Mouse (Mus musculus): ENCODE data around the gene Ubac2. TPM values are rescaled to one million over a fixed set of nuclear protein-coding genes. Genes with fewer than 3 reads are reported as not detected.

Gene Ubac2
- polyA plus RNA-seq, 1 experiment from 2014 or later, result 43.8 TPM

GRCm38 (mm10) chr14:121954129-121954528 is 75.7 kb downstream of the Ubac2 start:
- Histone ChIP-seq H3K4me1 (replicated peaks; ENCODE audit: control insufficient read depth, insufficient read depth, low read length) (peaks cover 9% of the 10 kb centered on the region), H3K9ac (ENCODE audit: low read depth, low read length) (no peak overlapping the region), H3K4me3 (ENCODE audit: low read depth, low read length) (no peak overlapping the region), H3K36me3 (ENCODE audit: control insufficient read depth, insufficient read depth, low read length) (no peaks in the 10 kb centered on the region), H3K27ac (ENCODE audit: low read depth, low read length) (no peak overlapping the region), H3K9me3 (ENCODE audit: control insufficient read depth, low read length) (no peaks in the 10 kb centered on the region), H3K4me2 (no peak overlapping the region), H3K27me3 (replicated peaks; ENCODE audit: control insufficient read depth, insufficient read depth, low read length) (no peaks in the 10 kb centered on the region)
- DNase-seq (ENCODE audit: low spot score) (no peak), ATAC-seq (replicated peaks; ENCODE audit: low FRiP score) (no peak)
- WGBS, result 92% methylated on average over 11 of the region's 11 CpGs

- WGBS, result 98% methylated on average over 12 of the region's 12 CpGs
- no peaks in the 10 kb centered on the region for H3K9me3 ChIP-seq (ENCODE audit: control insufficient read depth, low read length)
- H3K9ac ChIP-seq (ENCODE audit: low read depth, low read length), result no peak overlapping the region
- no peak for DNase-seq (ENCODE audit: low spot score)
- H3K27ac ChIP-seq (ENCODE audit: low read depth, low read length), result no peak overlapping the region
- H3K27me3 ChIP-seq (replicated peaks; ENCODE audit: control insufficient read depth, insufficient read depth, low read length), result no peaks in the 10 kb centered on the region
- no peak overlapping the region for H3K4me2 ChIP-seq
- no peak for ATAC-seq (replicated peaks; ENCODE audit: low FRiP score)
- peaks cover 9% of the 10 kb centered on the region for H3K4me1 ChIP-seq (replicated peaks; ENCODE audit: control insufficient read depth, insufficient read depth, low read length)
- H3K36me3 ChIP-seq (ENCODE audit: control insufficient read depth, insufficient read depth, low read length), result no peaks in the 10 kb centered on the region
- no peak overlapping the region for H3K4me3 ChIP-seq (ENCODE audit: low read depth, low read length)
Observed at GRCm38 (mm10) chr14:121954608-121955007, 76.2 kb downstream of the Ubac2 start.

GRCm38 (mm10) chr14:121955176-121955795 is 76.9 kb downstream of the Ubac2 start:
- ATAC-seq (replicated peaks; ENCODE audit: low FRiP score) (no peak), DNase-seq (ENCODE audit: low spot score) (no peak)
- Histone ChIP-seq H3K4me1 (replicated peaks; ENCODE audit: control insufficient read depth, insufficient read depth, low read length) (peaks cover 9% of the 10 kb centered on the region), H3K27ac (ENCODE audit: low read depth, low read length) (no peak overlapping the region), H3K4me2 (no peak overlapping the region), H3K36me3 (ENCODE audit: control insufficient read depth, insufficient read depth, low read length) (no peaks in the 10 kb centered on the region), H3K4me3 (ENCODE audit: low read depth, low read length) (no peak overlapping the region), H3K9ac (ENCODE audit: low read depth, low read length) (no peak overlapping the region), H3K27me3 (replicated peaks; ENCODE audit: control insufficient read depth, insufficient read depth, low read length) (no peaks in the 10 kb centered on the region), H3K9me3 (ENCODE audit: control insufficient read depth, low read length) (no peaks in the 10 kb centered on the region)
- 83% methylated on average over 5 of the region's 5 CpGs for WGBS

GRCm38 (mm10) chr14:121956291-121956690 is 77.9 kb downstream of the Ubac2 start:
- 66% methylated on average over 5 of the region's 5 CpGs for WGBS
- no peaks in the 10 kb centered on the region for H3K9me3 ChIP-seq (ENCODE audit: control insufficient read depth, low read length)
- H3K36me3 ChIP-seq (ENCODE audit: control insufficient read depth, insufficient read depth, low read length), result no peaks in the 10 kb centered on the region
- H3K27ac ChIP-seq (ENCODE audit: low read depth, low read length), result no peak overlapping the region
- H3K4me2 ChIP-seq, result no peak overlapping the region
- H3K9ac ChIP-seq (ENCODE audit: low read depth, low read length), result 0 out of 2 replicates have a peak overlapping the region, but pooled peaks have one; percentile 3
- H3K4me3 ChIP-seq (ENCODE audit: low read depth, low read length), result no peak overlapping the region
- DNase-seq (ENCODE audit: low spot score) (no peak), ATAC-seq (replicated peaks; ENCODE audit: low FRiP score) (no peak)
- H3K4me1 ChIP-seq (replicated peaks; ENCODE audit: control insufficient read depth, insufficient read depth, low read length), result peaks cover 17% of the 10 kb centered on the region
- H3K27me3 ChIP-seq (replicated peaks; ENCODE audit: control insufficient read depth, insufficient read depth, low read length), result no peaks in the 10 kb centered on the region

- ATAC-seq (replicated peaks; ENCODE audit: low FRiP score), result peak; percentile 63
- no peaks in the 10 kb centered on the region for H3K36me3 ChIP-seq (ENCODE audit: control insufficient read depth, insufficient read depth, low read length)
- no peak overlapping the region for H3K4me2 ChIP-seq
- DNase-seq (ENCODE audit: low spot score), result no peak
- no peak overlapping the region for H3K9ac ChIP-seq (ENCODE audit: low read depth, low read length)
- peaks cover 19% of the 10 kb centered on the region for H3K4me1 ChIP-seq (replicated peaks; ENCODE audit: control insufficient read depth, insufficient read depth, low read length)
- 68% methylated on average over 10 of the region's 10 CpGs for WGBS
- no peak overlapping the region for H3K4me3 ChIP-seq (ENCODE audit: low read depth, low read length)
- H3K27ac ChIP-seq (ENCODE audit: low read depth, low read length), result no peak overlapping the region
- no peaks in the 10 kb centered on the region for H3K9me3 ChIP-seq (ENCODE audit: control insufficient read depth, low read length)
- H3K27me3 ChIP-seq (replicated peaks; ENCODE audit: control insufficient read depth, insufficient read depth, low read length), result no peaks in the 10 kb centered on the region
Observed at GRCm38 (mm10) chr14:121957176-121957871, 78.9 kb downstream of the Ubac2 start.

GRCm38 (mm10) chr14:121958041-121958750 is 79.8 kb downstream of the Ubac2 start:
- 78% methylated on average over 3 of the region's 3 CpGs for WGBS

GRCm38 (mm10) chr14:121958751-121959537 is 80.5 kb downstream of the Ubac2 start:
- no peak overlapping the region for H3K4me3 ChIP-seq (ENCODE audit: low read depth, low read length)
- no peaks in the 10 kb centered on the region for H3K9me3 ChIP-seq (ENCODE audit: control insufficient read depth, low read length)
- H3K4me2 ChIP-seq, result no peak overlapping the region
- 61% methylated on average over 10 of the region's 10 CpGs for WGBS
- no peak overlapping the region for H3K9ac ChIP-seq (ENCODE audit: low read depth, low read length)
- H3K27ac ChIP-seq (ENCODE audit: low read depth, low read length), result no peak overlapping the region
- no peaks in the 10 kb centered on the region for H3K36me3 ChIP-seq (ENCODE audit: control insufficient read depth, insufficient read depth, low read length)
- H3K4me1 ChIP-seq (replicated peaks; ENCODE audit: control insufficient read depth, insufficient read depth, low read length), result peaks cover 28% of the 10 kb centered on the region
- H3K27me3 ChIP-seq (replicated peaks; ENCODE audit: control insufficient read depth, insufficient read depth, low read length), result no peaks in the 10 kb centered on the region
- no peak for DNase-seq (ENCODE audit: low spot score)
- no peak for ATAC-seq (replicated peaks; ENCODE audit: low FRiP score)

More at GRCm38 (mm10) chr14:121958041-121958750, 79.8 kb downstream of the Ubac2 start:
- ATAC-seq (replicated peaks; ENCODE audit: low FRiP score) (no peak), DNase-seq (ENCODE audit: low spot score) (no peak)
- H3K4me3 ChIP-seq (ENCODE audit: low read depth, low read length), result no peak overlapping the region
- no peaks in the 10 kb centered on the region for H3K27me3 ChIP-seq (replicated peaks; ENCODE audit: control insufficient read depth, insufficient read depth, low read length)
- no peak overlapping the region for H3K4me2 ChIP-seq
- H3K9me3 ChIP-seq (ENCODE audit: control insufficient read depth, low read length), result no peaks in the 10 kb centered on the region
- peaks cover 21% of the 10 kb centered on the region for H3K4me1 ChIP-seq (replicated peaks; ENCODE audit: control insufficient read depth, insufficient read depth, low read length)
- no peak overlapping the region for H3K9ac ChIP-seq (ENCODE audit: low read depth, low read length)
- no peak overlapping the region for H3K27ac ChIP-seq (ENCODE audit: low read depth, low read length)
- no peaks in the 10 kb centered on the region for H3K36me3 ChIP-seq (ENCODE audit: control insufficient read depth, insufficient read depth, low read length)

- WGBS, result 91% methylated on average over 3 of the region's 3 CpGs
- Histone ChIP-seq H3K27ac (ENCODE audit: low read depth, low read length) (no peak overlapping the region), H3K9ac (ENCODE audit: low read depth, low read length) (no peak overlapping the region), H3K27me3 (replicated peaks; ENCODE audit: control insufficient read depth, insufficient read depth, low read length) (no peaks in the 10 kb centered on the region), H3K4me2 (no peak overlapping the region), H3K36me3 (ENCODE audit: control insufficient read depth, insufficient read depth, low read length) (no peaks in the 10 kb centered on the region), H3K4me1 (replicated peaks; ENCODE audit: control insufficient read depth, insufficient read depth, low read length) (peaks cover 30% of the 10 kb centered on the region), H3K4me3 (ENCODE audit: low read depth, low read length) (no peak overlapping the region), H3K9me3 (ENCODE audit: control insufficient read depth, low read length) (no peaks in the 10 kb centered on the region)
- DNase-seq (ENCODE audit: low spot score) (no peak), ATAC-seq (replicated peaks; ENCODE audit: low FRiP score) (no peak)
Observed at GRCm38 (mm10) chr14:121959538-121959980, 81.1 kb downstream of the Ubac2 start.

Data from liver, embryonic 11.5 days (tissue).